Mouse (Mus musculus): Measurements from ENCODE around the gene Plppr5.

Plppr5 gene

DNA sequence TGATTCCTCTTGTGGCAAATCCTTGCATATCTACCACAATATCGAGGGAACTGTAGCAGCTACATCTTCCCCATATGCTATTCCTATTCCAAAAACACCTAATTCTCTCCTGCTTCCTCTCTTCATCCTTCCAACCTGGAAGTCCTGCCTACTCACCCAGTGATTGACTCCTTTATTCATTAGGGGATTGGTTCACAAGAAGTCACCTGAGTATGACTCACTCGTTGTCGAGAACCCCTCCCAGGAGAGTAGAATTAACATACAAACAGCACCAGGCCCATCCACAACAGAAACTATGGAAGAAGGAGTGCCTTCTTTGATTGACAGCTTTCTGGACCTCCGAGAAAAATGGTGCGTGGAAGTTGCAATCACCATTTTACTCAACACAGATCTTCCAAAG lies 121.7 kb downstream of the Plppr5 start:
- DNase-seq (ENCODE audit: low read depth, low spot score): peak; percentile 80

DNA sequence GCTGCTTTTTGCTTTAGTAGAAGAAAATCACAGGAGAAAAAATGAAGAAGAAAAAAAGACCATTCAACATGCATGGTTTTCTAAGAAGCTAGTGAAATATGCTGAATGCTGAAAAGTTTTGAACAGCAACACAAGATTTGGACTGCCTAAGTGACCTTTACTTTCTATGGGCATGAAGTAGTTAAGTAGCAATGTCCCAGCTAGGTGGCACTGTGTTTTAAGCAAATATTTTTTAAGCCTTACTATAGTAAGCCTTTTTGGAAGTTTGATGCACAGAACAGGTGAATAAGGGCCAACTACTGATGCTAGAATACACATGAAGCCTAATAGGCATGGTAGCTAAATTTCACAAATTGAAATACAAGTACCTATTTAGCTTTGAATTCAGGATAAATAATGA lies 134.2 kb downstream of the Plppr5 start:
- DNase-seq (ENCODE audit: low read depth, low spot score): no peak

DNA sequence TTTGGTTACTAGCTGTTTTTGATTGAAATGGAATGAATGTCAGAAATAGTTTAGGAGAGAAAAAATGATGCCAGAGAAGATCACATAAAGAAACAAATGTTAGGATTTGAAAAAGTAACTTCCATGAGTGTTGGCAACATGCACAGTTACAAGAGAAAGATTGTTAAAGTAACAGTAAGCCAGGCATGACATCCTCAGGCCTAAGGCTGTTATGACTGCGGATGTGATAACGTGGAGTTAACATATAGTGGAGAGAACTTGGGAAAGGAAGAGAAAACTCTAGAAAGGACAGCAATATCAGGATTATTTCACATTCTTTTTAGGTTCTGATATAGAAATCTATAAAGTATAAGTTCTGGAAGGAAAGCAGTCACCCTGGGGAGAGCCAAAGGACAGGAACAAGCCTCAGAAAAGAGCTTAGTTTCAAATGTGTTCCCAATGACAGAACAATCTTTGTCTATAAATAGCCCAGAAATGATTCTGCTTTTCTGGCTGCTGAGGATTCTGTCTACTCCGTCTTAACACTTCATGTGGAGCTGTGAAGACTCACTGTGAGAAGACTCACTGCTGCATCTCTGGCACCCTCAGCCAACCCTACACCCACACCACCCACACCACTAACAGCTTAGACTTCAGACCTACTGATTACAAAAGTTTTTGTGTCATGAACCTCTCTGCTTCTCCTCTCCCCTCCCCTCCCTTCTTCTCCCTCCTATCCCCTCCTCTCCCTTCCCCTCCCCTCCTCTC lies 142.1 kb downstream of the Plppr5 start:
- no peak for DNase-seq (ENCODE audit: low read depth, low spot score)

DNA sequence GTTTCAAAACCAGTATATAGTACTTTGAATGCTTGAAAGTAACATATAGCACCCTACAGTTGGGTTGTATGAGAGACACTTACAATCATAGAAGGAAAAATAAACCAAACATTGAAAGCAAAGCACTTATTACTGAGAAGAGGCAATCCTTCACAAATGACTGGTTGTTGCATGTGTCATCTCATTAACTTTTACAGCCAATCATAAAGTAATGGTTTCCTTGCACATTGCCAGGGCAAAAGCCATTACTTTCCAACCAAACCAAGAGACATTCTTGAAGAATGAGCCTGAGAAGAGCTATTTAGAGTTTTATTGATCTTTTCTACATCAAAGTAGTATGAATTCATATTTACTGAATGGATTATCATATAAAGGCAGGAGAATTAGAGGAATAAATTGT lies 148.8 kb downstream of the Plppr5 start:
- no peak for DNase-seq (ENCODE audit: low read depth, low spot score)

DNA sequence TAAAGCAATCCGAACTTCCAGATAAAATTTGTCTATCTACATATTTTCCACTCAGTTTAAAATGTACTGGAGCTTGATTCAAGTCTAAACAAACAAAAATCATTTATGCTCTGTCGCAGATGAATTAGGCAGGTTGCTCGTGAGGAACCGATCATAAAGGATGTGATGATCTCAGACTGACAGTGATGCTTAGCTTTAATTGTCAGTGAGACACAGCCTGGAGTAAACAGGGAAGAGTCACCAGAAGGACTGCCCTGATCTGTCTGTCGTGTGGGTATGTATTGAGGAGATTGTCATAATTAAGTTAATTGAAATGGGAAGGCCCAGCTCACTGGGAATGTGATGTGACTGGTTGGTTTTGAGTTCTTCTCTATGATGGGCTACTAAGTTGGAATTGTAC lies 149.9 kb downstream of the Plppr5 start:
- no peak for DNase-seq (ENCODE audit: low read depth, low spot score)

DNA sequence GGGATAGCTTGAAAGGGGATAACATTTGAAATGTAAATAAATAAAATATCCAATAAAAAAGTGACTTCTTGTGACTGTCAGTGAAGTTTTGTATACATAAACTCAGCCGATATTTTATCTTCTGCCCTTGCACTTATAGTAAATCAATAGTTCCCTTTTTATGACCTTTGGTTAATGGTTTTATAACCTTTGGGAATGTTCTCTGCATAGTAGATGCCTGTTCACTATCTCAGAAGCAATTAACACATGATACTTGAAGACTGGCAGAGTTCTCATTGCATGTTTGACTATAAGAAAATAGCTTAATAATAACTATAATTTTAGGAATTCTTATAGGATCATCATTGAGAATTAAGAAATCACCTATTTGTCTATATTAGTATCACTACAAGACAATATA lies 150.9 kb downstream of the Plppr5 start:
- no peak for DNase-seq (ENCODE audit: low read depth, low spot score)

DNA sequence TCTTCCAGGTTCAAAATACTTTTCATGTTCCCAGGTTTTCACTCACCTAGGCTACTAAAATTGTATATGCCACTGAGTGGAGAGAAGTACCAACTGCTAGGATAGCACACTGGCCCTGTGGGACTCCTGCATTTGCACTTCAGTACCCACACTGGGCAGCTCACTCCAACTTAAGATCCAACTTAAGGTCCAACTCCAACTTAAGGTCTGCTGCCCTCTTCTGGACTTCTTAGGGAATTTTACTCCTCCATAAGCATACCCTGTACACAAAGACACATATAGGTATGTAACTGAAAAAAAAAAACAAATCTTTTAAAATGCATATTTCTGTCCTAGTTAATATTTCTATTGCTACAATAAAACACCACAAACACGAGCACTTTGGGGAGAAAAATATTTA lies 153.5 kb downstream of the Plppr5 start:
- peak; percentile 34 for DNase-seq (ENCODE audit: low read depth, low spot score)

DNA sequence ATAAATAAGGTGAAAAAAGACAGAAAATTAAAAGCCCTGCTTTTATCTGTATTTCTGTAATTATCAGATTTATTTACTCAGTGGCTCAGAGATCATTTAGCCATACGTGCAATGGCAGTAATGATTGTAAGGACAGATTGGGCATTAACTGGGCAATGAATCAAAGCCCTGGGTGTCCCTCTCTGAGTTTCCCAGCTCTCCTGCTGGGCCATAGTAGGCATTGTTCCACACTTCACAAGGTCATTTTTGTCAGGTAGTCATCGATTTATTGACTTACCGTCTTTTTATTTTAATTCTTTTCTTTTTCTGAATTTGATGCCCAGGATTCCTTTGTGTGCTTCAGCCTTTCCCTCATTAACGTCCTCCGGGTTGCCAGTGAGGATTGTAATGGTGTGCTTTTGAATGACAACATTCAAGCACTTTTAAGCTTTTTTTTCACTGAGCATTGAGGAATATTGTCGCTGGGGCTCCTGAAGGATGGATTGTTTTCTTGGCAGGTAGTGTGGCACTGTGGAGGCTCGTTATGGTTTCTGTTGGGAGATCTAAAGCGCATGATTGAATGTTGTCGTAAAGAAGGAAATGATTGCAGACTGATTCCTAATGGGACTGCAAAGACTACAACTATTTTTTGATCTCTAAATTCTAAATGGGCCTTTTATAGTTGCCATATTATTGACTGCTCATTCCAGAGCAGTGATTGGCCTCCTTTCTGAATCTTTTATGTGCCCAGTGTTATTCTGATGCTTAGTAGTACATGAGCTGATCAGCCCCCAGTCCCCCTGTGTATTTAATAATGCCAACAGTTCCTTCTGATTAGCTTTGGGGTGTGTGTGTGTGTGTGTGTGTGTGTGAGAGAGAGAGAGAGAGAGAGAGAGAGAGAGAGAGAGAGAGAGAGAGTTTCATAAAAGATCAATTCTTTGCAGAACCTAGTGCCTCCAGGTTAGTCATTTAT lies 154.8 kb downstream of the Plppr5 start:
- DNase-seq (ENCODE audit: low read depth, low spot score): no peak

DNA sequence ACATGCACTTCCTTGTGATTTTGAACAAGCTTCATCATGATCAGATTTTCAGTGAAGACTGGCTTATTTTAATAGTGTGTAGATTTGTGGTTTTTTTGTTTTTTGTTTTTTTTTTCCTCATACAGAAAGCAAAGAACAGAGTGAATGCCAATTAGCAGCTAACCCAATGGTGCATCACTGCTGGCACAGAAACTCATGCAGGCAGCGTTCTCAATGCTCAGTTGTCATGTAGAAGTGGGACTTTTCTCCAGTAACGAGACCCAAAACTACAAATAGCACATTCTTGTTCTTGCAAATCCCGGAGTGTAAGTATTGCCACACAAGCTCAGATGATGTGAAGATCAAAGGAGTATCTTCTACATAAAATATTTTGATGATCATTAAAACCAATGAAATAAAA lies 156.9 kb downstream of the Plppr5 start:
- no peak for DNase-seq (ENCODE audit: low read depth, low spot score)

DNA sequence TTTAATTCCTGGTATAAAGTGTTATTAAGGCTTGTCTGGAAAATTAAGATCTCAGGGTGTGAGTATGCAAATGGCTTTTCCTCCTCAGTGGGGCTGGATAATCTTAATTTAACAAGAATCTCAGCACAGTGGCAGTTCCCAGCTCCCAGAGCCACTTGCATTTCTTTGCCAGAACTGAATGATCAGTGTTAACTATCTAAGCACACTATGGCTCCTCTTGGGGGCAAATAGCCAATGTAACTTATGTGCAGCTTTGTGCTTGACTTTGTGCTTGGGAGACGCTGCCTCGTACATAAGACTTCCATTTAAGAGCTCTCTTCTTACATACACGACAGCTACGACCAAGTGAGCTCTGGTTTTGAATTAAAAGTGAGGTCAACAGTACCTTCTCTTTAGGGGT lies 158.0 kb downstream of the Plppr5 start:
- DNase-seq (ENCODE audit: low read depth, low spot score): no peak

All from 3T3-L1 (cell line).